Mouse (Mus musculus) bone marrow macrophage, adult 2 months (primary cell): Measurements from ENCODE around the gene Olfr611.
"Not testable (repeated sequence)": the region's sequence is repeated elsewhere in the genome, so short reads cannot be mapped to it uniquely, and the experiment has no call there.

Source experiments
- CTCF ChIP-seq: IDR thresholded peaks from 2 replicates; pipeline ENCODE4 v1.5.1; 2012; ENCODE audit warnings: low read depth, mild to moderate bottlenecking, low read length, moderate library complexity
- POLR2A ChIP-seq: IDR thresholded peaks from 2 replicates; pipeline ENCODE4 v1.6.1; 2012; ENCODE audit warnings: mild to moderate bottlenecking, low read depth, low read length, borderline replicate concordance

DNA sequence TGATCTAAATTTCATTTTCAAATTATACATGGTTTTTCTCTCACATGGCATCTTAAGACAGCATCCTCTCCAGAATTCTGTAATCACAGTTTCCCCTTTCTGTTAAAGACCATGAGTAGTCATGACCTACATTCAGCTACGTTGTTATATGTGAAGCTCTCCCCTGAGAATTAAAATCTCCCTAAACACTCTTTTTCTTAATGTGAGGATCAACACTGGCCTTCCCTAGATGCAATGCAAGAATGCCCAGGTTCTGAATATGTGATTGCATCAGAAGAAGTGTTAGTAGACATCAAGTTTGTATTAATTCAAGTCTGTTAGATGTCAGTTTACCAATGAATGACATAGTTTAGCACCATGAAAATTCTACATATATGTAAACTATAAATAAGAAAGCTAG lies at the start of gene Olfr611:
- not testable (repeated sequence) for TF ChIP-seq POLR2A, CTCF
